Mouse (Mus musculus): ENCODE data around the gene Rsph6a.
"Not testable (repeated sequence)": the region's sequence is repeated elsewhere in the genome, so short reads cannot be mapped to it uniquely, and the experiment has no call there.

Gene Rsph6a

GRCm38 (mm10) chr7:19048006-19048527 is 6.4 kb upstream of the Rsph6a start:
- no peak for DNase-seq

GRCm38 (mm10) chr7:19049252-19049651 is 5.2 kb upstream of the Rsph6a start:
- DNase-seq, result no peak

GRCm38 (mm10) chr7:19050172-19050571 is 4.3 kb upstream of the Rsph6a start:
- no peak for DNase-seq

GRCm38 (mm10) chr7:19051161-19051560 is 3.3 kb upstream of the Rsph6a start:
- DNase-seq, result peak in 1 of 2 experiments; percentile 10

- DNase-seq, result no peak
Measured at GRCm38 (mm10) chr7:19052345-19053135, 1.9 kb upstream of the Rsph6a start.

GRCm38 (mm10) chr7:19053136-19053532 is 1.4 kb upstream of the Rsph6a start:
- DNase-seq, result no peak

GRCm38 (mm10) chr7:19054777-19055076 is 237 bp downstream of the Rsph6a start:
- DNase-seq, result no peak

GRCm38 (mm10) chr7:19055108-19055507 is 618 bp downstream of the Rsph6a start:
- DNase-seq, result no peak

GRCm38 (mm10) chr7:19057405-19057804 is 2.9 kb downstream of the Rsph6a start:
- no peak for DNase-seq

GRCm38 (mm10) chr7:19065896-19066295 is 11.4 kb downstream of the Rsph6a start:
- DNase-seq, result no peak

GRCm38 (mm10) chr7:19067063-19067462 is 12.6 kb downstream of the Rsph6a start:
- DNase-seq, result peak in 1 of 2 experiments; percentile 30

GRCm38 (mm10) chr7:19067935-19068334 is 13.4 kb downstream of the Rsph6a start:
- peak in 1 of 2 experiments; percentile 34 for DNase-seq

GRCm38 (mm10) chr7:19068707-19069106 is 14.2 kb downstream of the Rsph6a start:
- peak; percentile 74 to 88 for DNase-seq

- DNase-seq, result peak in 1 of 2 experiments; percentile 33
Measured at GRCm38 (mm10) chr7:19069500-19069899, 15.0 kb downstream of the Rsph6a start.

- DNase-seq, result not testable (repeated sequence)
Measured at GRCm38 (mm10) chr7:19071024-19071423, 16.5 kb downstream of the Rsph6a start.

- DNase-seq, result peak; percentile 54 to 68
Measured at GRCm38 (mm10) chr7:19073504-19073903, 19.0 kb downstream of the Rsph6a start.

- DNase-seq, result no peak
Measured at GRCm38 (mm10) chr7:19074494-19074893, 20.0 kb downstream of the Rsph6a start.

GRCm38 (mm10) chr7:19075231-19075630 is 20.7 kb downstream of the Rsph6a start:
- DNase-seq, result no peak

GRCm38 (mm10) chr7:19075723-19076585 is 21.5 kb downstream of the Rsph6a start, which contains the start of gene Dmwd:
Gene Dmwd (plus strand): TSS chr7:19076227.
- DNase-seq, result peak; percentile 97 to 98

GRCm38 (mm10) chr7:19076586-19076991 is 22.1 kb downstream of the Rsph6a start:
- peak in 1 of 2 experiments; percentile 51 for DNase-seq

- DNase-seq, result peak in 1 of 2 experiments; percentile 47
Measured at GRCm38 (mm10) chr7:19077761-19078160, 23.3 kb downstream of the Rsph6a start.

GRCm38 (mm10) chr7:19078732-19079131 is 24.2 kb downstream of the Rsph6a start:
- no peak for DNase-seq

GRCm38 (mm10) chr7:19080451-19080950 is 26.0 kb downstream of the Rsph6a start:
- peak in 1 of 2 experiments; percentile 41 for DNase-seq

Data from kidney, postnatal 25 days (tissue).